Mouse (Mus musculus): Measurements from ENCODE around the gene Lypd4. TPM values are rescaled to one million over a fixed set of nuclear protein-coding genes. Genes with fewer than 3 reads are reported as not detected.
"Not testable (repeated sequence)": the region's sequence is repeated elsewhere in the genome, so short reads cannot be mapped to it uniquely, and the experiment has no call there.

Gene Lypd4
- polyA plus RNA-seq, 1 experiment from 2014 or later = not detected

DNA sequence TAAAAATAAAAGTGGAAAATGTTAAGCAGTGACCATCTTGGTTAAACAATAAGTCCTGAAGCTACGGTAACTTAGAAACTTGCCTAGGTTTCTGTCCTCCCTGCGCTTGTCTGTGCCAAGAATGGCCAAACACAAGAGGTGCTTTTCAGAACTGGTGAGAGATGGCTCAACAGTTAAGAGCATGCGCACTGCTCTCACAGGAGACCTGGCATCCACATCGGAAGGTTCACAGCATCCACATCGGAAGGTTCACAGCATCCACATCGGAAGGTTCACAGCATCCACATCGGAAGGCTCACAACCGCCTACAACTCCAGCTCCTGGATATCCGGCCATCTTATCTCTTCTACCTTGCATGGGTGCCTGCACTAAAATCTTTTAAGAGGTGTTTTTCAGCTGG, 24.6 kb downstream of the Lypd4 start:
- Histone ChIP-seq H3K4me2 (ENCODE audit: low read depth, low read length) (no peak overlapping the region), H3K4me1 (ENCODE audit: control insufficient read depth, low read depth, low read length) (peaks cover 16% of the 10 kb centered on the region), H3K9ac (ENCODE audit: low read depth, low read length) (no peak overlapping the region), H3K27ac (ENCODE audit: low read length) (no peak overlapping the region), H3K9me3 (replicated peaks; ENCODE audit: control insufficient read depth, low read length) (no peaks in the 10 kb centered on the region), H3K4me3 (ENCODE audit: low read depth, low read length) (no peak overlapping the region), H3K36me3 (ENCODE audit: control insufficient read depth, insufficient read depth) (no peaks in the 10 kb centered on the region), H3K27me3 (ENCODE audit: control insufficient read depth, insufficient read depth, low read depth, low read length) (no peaks in the 10 kb centered on the region)
- ATAC-seq (ENCODE audit: low read depth) = no peak
- 70% methylated on average over 9 of the region's 9 CpGs for WGBS (ENCODE audit: insufficient replicate concordance)

GRCm38 (mm10) chr7:24844144-24844543, 25.6 kb downstream of the Lypd4 start:
- Histone ChIP-seq H3K4me2 (ENCODE audit: low read depth, low read length) (no peak overlapping the region), H3K9me3 (replicated peaks; ENCODE audit: control insufficient read depth, low read length) (no peaks in the 10 kb centered on the region), H3K36me3 (ENCODE audit: control insufficient read depth, insufficient read depth) (no peaks in the 10 kb centered on the region), H3K4me1 (ENCODE audit: control insufficient read depth, low read depth, low read length) (peaks cover 11% of the 10 kb centered on the region), H3K9ac (ENCODE audit: low read depth, low read length) (no peak overlapping the region), H3K27me3 (ENCODE audit: control insufficient read depth, insufficient read depth, low read depth, low read length) (no peaks in the 10 kb centered on the region), H3K4me3 (ENCODE audit: low read depth, low read length) (no peak overlapping the region), H3K27ac (ENCODE audit: low read length) (no peak overlapping the region)
- WGBS (ENCODE audit: insufficient replicate concordance) = 43% methylated on average over 5 of the region's 5 CpGs
- no peak for ATAC-seq (ENCODE audit: low read depth)

- no peaks in the 10 kb centered on the region for H3K9me3 ChIP-seq (replicated peaks; ENCODE audit: control insufficient read depth, low read length)
- H3K9ac ChIP-seq (ENCODE audit: low read depth, low read length) = no peak overlapping the region
- ATAC-seq (ENCODE audit: low read depth) = no peak
- peaks cover 6% of the 10 kb centered on the region for H3K4me1 ChIP-seq (ENCODE audit: control insufficient read depth, low read depth, low read length)
- WGBS (ENCODE audit: insufficient replicate concordance) = 63% methylated on average over 4 of the region's 4 CpGs
- no peak overlapping the region for H3K4me3 ChIP-seq (ENCODE audit: low read depth, low read length)
- H3K27ac ChIP-seq (ENCODE audit: low read length) = no peak overlapping the region
- no peak overlapping the region for H3K4me2 ChIP-seq (ENCODE audit: low read depth, low read length)
- H3K36me3 ChIP-seq (ENCODE audit: control insufficient read depth, insufficient read depth) = no peaks in the 10 kb centered on the region
- no peaks in the 10 kb centered on the region for H3K27me3 ChIP-seq (ENCODE audit: control insufficient read depth, insufficient read depth, low read depth, low read length)
These were observed 28.7 kb downstream of the Lypd4 start for GRCm38 (mm10) chr7:24841009-24841408.

- 70% methylated on average over 3 of the region's 3 CpGs for WGBS (ENCODE audit: insufficient replicate concordance)
- H3K27me3 ChIP-seq (ENCODE audit: control insufficient read depth, insufficient read depth, low read depth, low read length) = no peaks in the 10 kb centered on the region
- H3K36me3 ChIP-seq (ENCODE audit: control insufficient read depth, insufficient read depth) = no peaks in the 10 kb centered on the region
- no peak overlapping the region for H3K9ac ChIP-seq (ENCODE audit: low read depth, low read length)
- no peak overlapping the region for H3K4me2 ChIP-seq (ENCODE audit: low read depth, low read length)
- H3K4me1 ChIP-seq (ENCODE audit: control insufficient read depth, low read depth, low read length) = peaks cover under 1% of the 10 kb centered on the region
- H3K9me3 ChIP-seq (replicated peaks; ENCODE audit: control insufficient read depth, low read length) = no peaks in the 10 kb centered on the region
- no peak overlapping the region for H3K4me3 ChIP-seq (ENCODE audit: low read depth, low read length)
- no peak for ATAC-seq (ENCODE audit: low read depth)
- no peak overlapping the region for H3K27ac ChIP-seq (ENCODE audit: low read length)
These were observed 29.4 kb downstream of the Lypd4 start for GRCm38 (mm10) chr7:24840331-24840730.

DNA sequence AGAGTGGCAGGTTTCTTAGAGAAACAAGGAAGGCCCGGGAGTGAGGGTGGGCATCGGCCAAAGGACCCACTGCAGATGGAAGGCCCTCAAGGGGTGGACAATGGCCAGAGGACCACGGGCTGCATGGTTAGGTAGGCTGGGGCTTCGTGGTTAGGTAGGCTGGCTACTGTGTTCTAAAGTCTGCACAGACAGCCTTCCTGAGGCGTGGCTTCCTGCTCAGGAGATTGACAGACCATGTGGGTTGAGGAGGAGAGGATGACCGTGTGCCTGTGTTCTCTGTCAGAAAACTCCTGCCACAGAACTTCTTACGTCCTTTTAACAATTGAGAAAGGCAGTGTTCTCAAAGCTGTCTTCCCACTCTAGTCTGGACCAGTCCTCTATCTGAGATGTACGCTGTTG, 30.3 kb downstream of the Lypd4 start:
- no peaks in the 10 kb centered on the region for H3K4me1 ChIP-seq (ENCODE audit: control insufficient read depth, low read depth, low read length)
- H3K4me2 ChIP-seq (ENCODE audit: low read depth, low read length) = no peak overlapping the region
- no peaks in the 10 kb centered on the region for H3K9me3 ChIP-seq (replicated peaks; ENCODE audit: control insufficient read depth, low read length)
- no peaks in the 10 kb centered on the region for H3K27me3 ChIP-seq (ENCODE audit: control insufficient read depth, insufficient read depth, low read depth, low read length)
- H3K36me3 ChIP-seq (ENCODE audit: control insufficient read depth, insufficient read depth) = no peaks in the 10 kb centered on the region
- ATAC-seq (ENCODE audit: low read depth) = 0 out of 2 replicates have a peak, but pooled peaks have one; percentile 24
- peak overlapping the region; percentile 7 for H3K27ac ChIP-seq (ENCODE audit: low read length)
- no peak overlapping the region for H3K9ac ChIP-seq (ENCODE audit: low read depth, low read length)
- 36% methylated on average over 8 of the region's 8 CpGs for WGBS (ENCODE audit: insufficient replicate concordance)
- H3K4me3 ChIP-seq (ENCODE audit: low read depth, low read length) = no peak overlapping the region

DNA sequence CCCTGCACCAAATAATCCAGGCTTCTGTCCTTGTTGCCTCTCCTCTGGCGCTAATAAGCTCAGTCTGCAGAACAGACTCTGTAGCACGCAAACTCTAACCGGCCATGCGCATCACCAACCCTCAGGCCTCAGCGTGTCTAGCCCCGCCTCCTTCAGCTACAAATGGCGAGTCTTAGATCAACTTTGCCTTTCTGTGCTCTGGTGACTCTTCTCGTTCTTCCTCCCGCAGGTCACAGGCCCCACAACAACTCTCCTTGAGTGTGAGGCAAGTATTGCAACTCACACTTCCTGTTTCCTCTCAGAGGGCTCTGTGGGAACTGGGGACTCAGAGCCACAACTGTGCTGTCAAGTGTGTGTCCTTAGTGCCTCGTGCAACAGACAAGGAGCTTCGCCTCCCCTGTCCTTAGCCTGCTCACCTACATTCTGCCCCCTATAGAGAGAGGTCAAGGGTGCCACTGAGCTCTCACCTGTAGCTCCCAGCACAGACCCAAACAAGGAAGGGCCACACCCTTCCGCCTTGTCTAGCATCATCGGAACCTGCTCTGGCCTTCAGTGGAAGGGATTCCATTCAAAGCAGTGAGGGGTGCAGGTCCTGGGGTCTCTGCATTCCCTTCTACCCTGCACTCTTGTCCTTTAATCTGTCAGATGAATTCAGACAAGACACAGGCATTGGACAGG, 30.9 kb downstream of the Lypd4 start:
- H3K4me1 ChIP-seq (ENCODE audit: control insufficient read depth, low read depth, low read length); H3K27ac ChIP-seq (ENCODE audit: low read length); H3K4me2 ChIP-seq (ENCODE audit: low read depth, low read length); H3K9me3 ChIP-seq (replicated peaks; ENCODE audit: control insufficient read depth, low read length); H3K9ac ChIP-seq (ENCODE audit: low read depth, low read length); H3K27me3 ChIP-seq (ENCODE audit: control insufficient read depth, insufficient read depth, low read depth, low read length); H3K36me3 ChIP-seq (ENCODE audit: control insufficient read depth, insufficient read depth); H3K4me3 ChIP-seq (ENCODE audit: low read depth, low read length): not testable (repeated sequence)
- WGBS (ENCODE audit: insufficient replicate concordance) = 40% methylated on average over 11 of the region's 13 CpGs
- ATAC-seq (ENCODE audit: low read depth) = peak; percentile 43

DNA sequence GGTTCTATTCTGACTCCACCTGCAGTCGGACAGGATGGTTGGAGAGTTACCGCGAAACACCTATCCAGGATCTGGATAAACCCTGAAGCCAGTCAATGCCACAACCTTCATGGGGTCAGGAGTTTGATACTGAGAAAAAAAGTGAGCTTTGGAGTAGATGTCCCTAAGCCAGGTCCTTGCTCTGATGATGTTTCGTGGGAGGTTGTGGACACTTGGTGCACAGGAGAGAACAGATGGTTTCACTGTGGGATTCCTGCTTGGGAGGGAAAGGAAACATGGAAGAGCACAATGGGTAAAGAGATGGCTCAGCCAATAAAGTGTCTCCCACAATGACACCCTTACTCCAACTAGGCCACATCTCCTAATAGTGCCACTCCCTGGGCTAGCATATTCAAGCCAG, 42.6 kb downstream of the Lypd4 start:
- Histone ChIP-seq H3K27me3 (ENCODE audit: control insufficient read depth, insufficient read depth, low read depth, low read length) (no peaks in the 10 kb centered on the region), H3K4me1 (ENCODE audit: control insufficient read depth, low read depth, low read length) (no peaks in the 10 kb centered on the region), H3K9ac (ENCODE audit: low read depth, low read length) (no peak overlapping the region), H3K4me2 (ENCODE audit: low read depth, low read length) (no peak overlapping the region), H3K36me3 (ENCODE audit: control insufficient read depth, insufficient read depth) (no peaks in the 10 kb centered on the region), H3K4me3 (ENCODE audit: low read depth, low read length) (no peak overlapping the region), H3K9me3 (replicated peaks; ENCODE audit: control insufficient read depth, low read length) (no peaks in the 10 kb centered on the region), H3K27ac (ENCODE audit: low read length) (no peak overlapping the region)
- ATAC-seq (ENCODE audit: low read depth) = no peak
- 82% methylated on average over 4 of the region's 4 CpGs for WGBS (ENCODE audit: insufficient replicate concordance)

- Histone ChIP-seq H3K27me3 (ENCODE audit: control insufficient read depth, insufficient read depth, low read depth, low read length) (no peaks in the 10 kb centered on the region), H3K4me3 (ENCODE audit: low read depth, low read length) (no peak overlapping the region), H3K9ac (ENCODE audit: low read depth, low read length) (no peak overlapping the region), H3K27ac (ENCODE audit: low read length) (no peak overlapping the region), H3K4me1 (ENCODE audit: control insufficient read depth, low read depth, low read length) (no peaks in the 10 kb centered on the region), H3K4me2 (ENCODE audit: low read depth, low read length) (no peak overlapping the region), H3K36me3 (ENCODE audit: control insufficient read depth, insufficient read depth) (no peaks in the 10 kb centered on the region), H3K9me3 (replicated peaks; ENCODE audit: control insufficient read depth, low read length) (no peaks in the 10 kb centered on the region)
- 21% methylated on average over 7 of the region's 7 CpGs for WGBS (ENCODE audit: insufficient replicate concordance)
- ATAC-seq (ENCODE audit: low read depth) = no peak
These were observed 45.3 kb downstream of the Lypd4 start for GRCm38 (mm10) chr7:24824452-24824851.

DNA sequence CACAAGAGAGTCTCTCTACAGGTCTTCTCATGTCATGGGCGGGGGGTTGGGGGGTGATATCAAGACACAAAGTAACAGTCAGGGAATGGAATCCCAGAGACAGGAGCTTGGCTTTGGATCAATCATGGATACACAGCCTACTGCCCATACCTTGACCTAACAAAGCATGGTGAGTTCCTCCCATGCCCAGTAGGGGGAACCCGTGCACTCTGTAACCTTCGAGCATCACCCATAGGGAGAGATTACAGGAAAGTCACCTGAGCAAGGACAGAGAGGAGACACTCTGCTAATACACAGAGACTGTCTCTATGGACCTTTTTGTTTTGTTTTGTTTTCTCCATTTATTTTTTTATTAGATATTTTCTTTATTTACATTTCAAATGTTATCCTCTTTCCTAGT, 52.2 kb downstream of the Lypd4 start:
- Histone ChIP-seq H3K9me3 (replicated peaks; ENCODE audit: control insufficient read depth, low read length) (no peaks in the 10 kb centered on the region), H3K27me3 (ENCODE audit: control insufficient read depth, insufficient read depth, low read depth, low read length) (no peaks in the 10 kb centered on the region), H3K9ac (ENCODE audit: low read depth, low read length) (no peak overlapping the region), H3K27ac (ENCODE audit: low read length) (no peak overlapping the region), H3K36me3 (ENCODE audit: control insufficient read depth, insufficient read depth) (no peaks in the 10 kb centered on the region), H3K4me2 (ENCODE audit: low read depth, low read length) (no peak overlapping the region), H3K4me1 (ENCODE audit: control insufficient read depth, low read depth, low read length) (no peaks in the 10 kb centered on the region), H3K4me3 (ENCODE audit: low read depth, low read length) (no peak overlapping the region)
- 5% methylated on average over 3 of the region's 3 CpGs for WGBS (ENCODE audit: insufficient replicate concordance)
- peak; percentile 80 for ATAC-seq (ENCODE audit: low read depth)

Measured in liver, embryonic 16.5 days (tissue).